Mouse (Mus musculus) left cerebral cortex, postnatal 4 days (tissue): ENCODE measurements at regions not wholly inside any gene's neighbourhood (a gene's known extent, or its start where the extent isn't known, plus 50 kb on each side); places are given as distances from the start of the nearest gene placed in this dataset.

Experiments used
- DNase-seq: peaks from one replicate; pipeline ENCODE4 v3.0.0-alpha.2; 2022
- intact Hi-C: fragments of 180-260 bp; cut with DNase I; formaldehyde crosslinking; loops from one replicate; pipeline ENCODE4 v1.15.1; 2025

GRCm38 (mm10) chr3:67661529-67661928, 79.0 kb downstream of the Mfsd1 start:
- no peak for DNase-seq
- intact Hi-C loops = no loop called here

- intact Hi-C loops = no loop called here
- no peak for DNase-seq
These were observed 126.8 kb downstream of the Mfsd1 start for GRCm38 (mm10) chr3:67709322-67709721.

GRCm38 (mm10) chr3:67711716-67712115, 129.2 kb downstream of the Mfsd1 start:
- intact Hi-C loops = no loop called here
- peak; percentile 53 for DNase-seq

- DNase-seq = no peak
- intact Hi-C loops = no loop called here
These were observed 149.4 kb downstream of the Mfsd1 start for GRCm38 (mm10) chr3:67731921-67732320.

GRCm38 (mm10) chr3:67732858-67733257, 150.3 kb downstream of the Mfsd1 start:
- intact Hi-C loops = no loop called here
- no peak for DNase-seq

GRCm38 (mm10) chr3:67754256-67754655, 137.8 kb upstream of the Iqcj start:
- intact Hi-C loops = no loop called here
- DNase-seq = no peak

GRCm38 (mm10) chr3:67768603-67769002, 123.4 kb upstream of the Iqcj start:
- intact Hi-C loops = no loop called here

GRCm38 (mm10) chr3:67773403-67773802, 118.6 kb upstream of the Iqcj start:
- no peak for DNase-seq
- intact Hi-C loops = no loop called here

More at GRCm38 (mm10) chr3:67768603-67769002, 123.4 kb upstream of the Iqcj start:
- DNase-seq = no peak

GRCm38 (mm10) chr3:67782177-67782576, 109.8 kb upstream of the Iqcj start:
- intact Hi-C loops = no loop called here

GRCm38 (mm10) chr3:67806847-67807601, 85.0 kb upstream of the Iqcj start:
- no peak for DNase-seq
- intact Hi-C loops = no loop called here

More at GRCm38 (mm10) chr3:67782177-67782576, 109.8 kb upstream of the Iqcj start:
- DNase-seq = no peak

- intact Hi-C loops = no loop called here
- DNase-seq = peak; percentile 60
These were observed 63.9 kb upstream of the Iqcj start for GRCm38 (mm10) chr3:67828156-67828555.

GRCm38 (mm10) chr3:67833041-67833663, 58.9 kb upstream of the Iqcj start:
- intact Hi-C loops = no loop called here
- peak; percentile 63 for DNase-seq
